Mouse (Mus musculus) kidney, adult 18-20 months (tissue): ENCODE measurements around the gene Nrf1.
A peak's percentile ranks its signal among the peaks of the same experiment; 100 is the strongest.

Source experiments
- DNase-seq: peaks from one replicate; pipeline ENCODE4 v3.0.0; 2021

The Nrf1 gene

GRCm38 (mm10) chr6:30081339-30081738, 33.6 kb downstream of the Nrf1 start:
- DNase-seq: peak; percentile 18

DNA sequence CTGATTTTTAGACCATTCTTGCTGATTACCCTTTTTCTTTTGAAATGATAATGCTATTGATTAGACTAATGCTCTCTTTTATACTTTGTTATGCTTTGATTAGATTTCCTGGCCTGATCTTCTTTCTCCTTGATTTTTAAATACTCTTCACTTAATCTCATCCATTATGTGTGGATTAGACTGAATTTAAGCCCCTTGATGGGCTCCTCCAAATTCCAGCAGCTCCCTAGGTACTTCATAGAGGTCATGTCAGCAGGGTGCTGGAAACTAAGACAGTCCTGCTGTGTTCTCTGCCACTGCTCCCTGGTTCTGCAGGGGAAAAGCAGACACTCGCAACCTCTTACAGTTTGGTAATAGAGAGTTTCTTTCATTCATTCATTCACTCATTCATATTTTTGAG, 35.5 kb downstream of the Nrf1 start:
- no peak for DNase-seq

GRCm38 (mm10) chr6:30085351-30085750, 37.6 kb downstream of the Nrf1 start:
- no peak for DNase-seq

DNA sequence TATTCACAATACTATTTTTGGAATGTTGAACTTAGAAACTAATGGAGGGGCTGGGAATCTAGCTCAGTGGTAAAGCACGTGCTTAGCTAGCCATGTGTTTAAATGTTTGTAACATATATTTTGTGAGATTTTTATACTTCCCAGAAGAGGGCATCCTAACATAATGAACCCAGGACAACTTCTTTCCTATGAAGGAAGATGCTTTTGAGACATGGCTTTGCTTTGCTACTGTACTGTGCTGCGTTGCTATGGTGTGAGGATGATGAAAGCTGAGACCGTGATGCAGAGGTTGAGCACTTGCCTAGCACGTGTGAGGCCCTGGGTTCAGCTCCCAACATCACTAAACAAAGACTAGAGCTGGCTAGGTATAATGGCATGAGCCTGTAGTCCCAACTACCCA, 43.4 kb downstream of the Nrf1 start:
- no peak for DNase-seq

DNA sequence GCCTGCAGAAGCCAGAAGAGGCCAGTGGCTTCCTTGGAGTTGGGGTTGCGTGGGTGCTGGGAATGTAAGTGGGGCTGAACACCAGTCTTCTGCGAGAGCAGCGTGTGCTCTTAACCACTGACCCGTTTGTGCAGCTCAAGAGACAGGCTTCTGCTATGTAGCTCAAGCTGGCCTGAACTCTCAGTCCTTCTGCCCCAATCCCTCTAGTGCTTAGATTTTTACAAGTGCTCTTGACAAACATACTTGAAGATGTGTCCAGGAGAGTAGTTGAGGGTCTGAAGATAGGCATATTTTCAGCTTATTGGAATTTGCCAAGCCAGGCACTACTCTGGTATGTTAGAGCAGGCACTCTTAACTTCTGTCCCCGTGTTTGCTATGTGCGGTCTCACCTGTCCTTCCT, 45.0 kb downstream of the Nrf1 start:
- no peak for DNase-seq

GRCm38 (mm10) chr6:30101773-30102415, 54.1 kb downstream of the Nrf1 start:
- no peak for DNase-seq

- no peak for DNase-seq
These were observed 58.3 kb downstream of the Nrf1 start for GRCm38 (mm10) chr6:30106091-30106490.

DNA sequence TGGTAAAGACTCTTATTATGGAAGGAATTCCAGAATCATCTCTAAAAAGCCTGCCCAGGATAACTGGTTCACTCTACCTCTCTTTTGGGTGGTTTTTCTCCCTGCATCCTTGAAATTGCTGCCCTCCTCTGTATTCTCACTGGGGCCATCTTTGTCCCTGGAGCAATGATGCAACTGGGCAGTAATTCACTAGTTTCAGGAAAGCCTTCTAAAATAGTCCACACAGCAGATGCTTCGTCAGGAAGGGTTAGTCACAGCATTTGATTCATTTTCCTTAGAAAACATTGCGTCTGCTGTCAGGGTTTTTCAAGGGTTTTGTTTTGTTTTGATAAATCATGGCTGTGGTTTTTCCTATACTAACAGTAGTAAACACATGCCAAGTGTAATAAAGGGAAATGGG, 59.7 kb downstream of the Nrf1 start:
- no peak for DNase-seq

- no peak for DNase-seq
These were observed 62.2 kb downstream of the Nrf1 start for GRCm38 (mm10) chr6:30109820-30110502.

- no peak for DNase-seq
These were observed 64.8 kb downstream of the Nrf1 start for GRCm38 (mm10) chr6:30112349-30113132.

GRCm38 (mm10) chr6:30114101-30114500, 66.3 kb downstream of the Nrf1 start:
- DNase-seq: no peak

DNA sequence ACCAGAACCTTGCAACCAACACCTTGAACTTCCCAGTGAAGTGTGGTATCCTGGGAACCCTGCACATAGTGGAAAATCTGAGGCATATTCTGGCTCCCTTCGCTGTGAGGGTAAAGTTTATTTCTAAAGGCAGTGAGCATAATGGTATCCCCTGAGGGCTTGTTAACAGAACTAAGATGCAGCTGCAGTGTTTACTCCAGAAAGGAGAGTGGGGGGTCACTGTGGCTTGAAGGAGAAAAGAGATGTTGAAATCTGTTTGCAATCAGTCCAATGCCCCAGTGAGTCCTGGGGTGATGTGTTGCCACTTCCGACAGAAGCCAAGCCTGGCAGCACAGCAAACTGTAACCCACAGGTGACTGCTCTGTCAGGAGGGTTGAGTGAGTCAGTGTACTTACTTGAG, 73.4 kb downstream of the Nrf1 start:
- no peak for DNase-seq

GRCm38 (mm10) chr6:30121600-30121999, 73.8 kb downstream of the Nrf1 start:
- DNase-seq: no peak

- no peak for DNase-seq
These were observed 75.6 kb downstream of the Nrf1 start for GRCm38 (mm10) chr6:30123391-30123790.

- no peak for DNase-seq
These were observed 78.3 kb downstream of the Nrf1 start for GRCm38 (mm10) chr6:30126060-30126459.

DNA sequence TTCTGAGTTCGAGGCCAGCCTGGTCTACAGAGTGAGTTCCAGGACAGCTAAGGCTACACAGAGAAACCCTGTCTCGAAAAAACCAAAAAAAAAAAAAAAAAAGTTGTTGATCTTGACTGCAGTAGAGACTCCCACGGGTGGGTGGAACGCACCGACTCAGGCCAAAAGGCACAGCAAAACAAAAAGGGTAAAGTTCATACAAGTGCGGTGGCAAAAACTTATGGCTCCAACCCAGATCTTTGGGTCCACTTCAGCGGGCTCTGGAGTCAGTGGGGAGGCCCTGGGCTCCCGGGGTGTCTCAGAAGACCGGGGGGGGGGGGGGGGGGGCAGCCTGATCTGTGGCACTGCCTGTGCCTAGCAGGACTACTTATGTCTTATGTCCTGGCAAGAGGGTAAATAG, 79.0 kb downstream of the Nrf1 start:
- no peak for DNase-seq

DNA sequence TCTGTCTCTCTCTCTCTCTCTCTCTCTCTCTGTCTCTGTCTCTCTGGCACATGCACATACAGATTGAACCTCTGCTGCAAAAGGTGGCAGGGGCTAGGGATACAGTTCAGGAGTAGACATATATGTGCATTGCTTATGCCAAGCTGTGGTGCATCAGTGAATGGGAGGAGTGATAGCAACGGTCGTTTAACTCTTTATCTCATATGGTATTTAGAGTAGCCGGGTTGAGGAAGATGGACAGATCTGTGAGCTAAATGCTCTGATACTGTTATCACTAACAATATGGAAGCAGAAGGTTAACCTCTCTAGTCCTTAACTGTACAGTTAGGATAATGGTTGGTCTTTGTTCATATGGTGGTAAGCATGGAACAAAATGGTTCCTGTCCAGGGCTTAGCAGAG, 84.6 kb downstream of the Nrf1 start:
- no peak for DNase-seq

GRCm38 (mm10) chr6:30135590-30135989, 87.8 kb downstream of the Nrf1 start:
- DNase-seq: no peak

DNA sequence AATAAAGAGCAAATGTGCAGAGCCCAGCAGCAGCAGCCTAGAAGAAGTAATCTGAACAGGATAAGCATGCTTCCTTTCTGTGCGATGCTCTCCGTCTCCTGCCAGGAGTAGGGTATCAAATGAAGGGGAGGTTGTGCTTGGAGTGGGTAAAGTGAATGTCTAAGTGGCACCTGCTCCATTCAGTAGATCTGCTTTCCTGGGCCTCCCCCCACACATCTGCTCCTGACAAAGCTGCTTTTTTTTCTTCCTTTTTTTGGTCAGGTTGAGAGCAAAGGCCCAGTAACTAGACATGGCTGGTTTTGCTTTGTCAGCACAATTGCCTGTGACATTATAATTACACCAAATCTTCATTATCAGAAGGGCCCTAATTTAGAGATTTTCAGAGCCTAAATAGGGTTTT, 89.4 kb downstream of the Nrf1 start:
- DNase-seq: no peak

DNA sequence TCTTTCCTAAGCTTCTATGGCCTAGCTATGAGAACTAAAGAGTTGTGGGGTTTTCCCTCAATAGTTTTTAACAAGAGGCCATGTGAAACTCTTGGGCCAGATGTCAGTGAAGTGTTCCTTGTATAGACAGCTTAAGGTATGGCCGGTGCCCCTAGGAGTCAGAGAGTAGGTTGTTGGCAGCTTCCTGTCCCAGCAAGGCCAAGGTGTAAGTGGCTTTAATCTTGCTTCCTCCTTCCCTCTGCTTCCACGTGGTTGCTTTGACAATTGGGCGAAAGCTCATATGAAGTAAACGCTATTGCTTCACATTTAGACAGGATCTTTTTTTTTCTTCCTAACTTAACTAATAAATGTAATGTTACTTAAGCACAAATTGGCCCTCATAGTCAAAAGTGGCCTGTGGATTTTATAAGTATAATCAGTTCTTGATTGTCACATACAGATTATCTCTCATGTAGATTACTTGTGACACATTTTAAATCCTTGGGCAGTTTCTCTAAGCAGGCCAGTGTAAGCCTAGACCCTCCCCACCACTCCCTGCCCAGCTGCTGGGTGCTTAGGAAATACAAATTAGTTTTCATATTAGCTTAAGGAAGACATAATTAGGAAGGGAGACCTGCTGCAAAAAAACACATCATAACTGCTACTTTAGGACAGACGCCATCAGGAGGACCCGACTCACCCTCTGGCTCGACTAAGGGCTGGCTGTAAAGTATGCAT, 91.7 kb downstream of the Nrf1 start:
- no peak for DNase-seq

DNA sequence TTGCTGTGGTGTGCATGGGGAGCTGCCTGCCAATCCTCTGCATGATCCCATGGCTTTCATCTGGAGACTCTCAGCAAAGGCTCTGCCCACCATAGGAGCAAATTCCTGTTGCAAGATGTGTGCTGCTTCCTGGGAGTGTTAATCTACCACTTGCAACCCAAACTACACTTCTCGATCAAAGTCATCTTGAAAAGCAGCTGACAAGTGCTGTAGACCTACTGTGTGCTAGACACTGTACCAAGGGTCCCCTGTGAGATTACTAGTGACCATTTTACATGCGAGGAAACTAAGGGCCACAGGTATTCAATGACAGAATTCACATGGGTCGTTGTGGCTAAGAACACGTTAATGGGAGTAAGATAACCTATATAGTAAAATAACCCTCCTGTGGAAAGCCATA, 95.5 kb downstream of the Nrf1 start:
- no peak for DNase-seq

DNA sequence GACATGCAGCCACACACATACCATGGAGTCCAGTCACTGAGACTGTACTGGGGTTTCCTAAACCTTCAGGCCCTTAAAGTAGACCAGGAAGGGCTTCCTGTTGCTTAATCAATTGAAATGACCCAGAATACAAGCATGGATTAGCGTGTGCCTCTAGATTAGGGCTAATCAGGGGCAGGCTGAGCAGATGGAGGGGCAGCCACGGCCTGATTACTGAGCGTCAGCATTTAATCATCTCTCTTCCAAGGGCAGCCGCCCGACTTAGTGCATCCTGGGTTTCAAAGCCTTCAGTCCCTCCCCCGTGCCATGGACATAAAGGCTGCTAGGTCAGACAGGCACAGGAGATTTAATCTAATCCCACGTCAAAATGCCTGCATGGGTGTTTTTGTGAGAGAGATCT, 99.3 kb downstream of the Nrf1 start:
- DNase-seq: no peak

GRCm38 (mm10) chr6:30147753-30148152, 100.0 kb downstream of the Nrf1 start:
- no peak for DNase-seq

DNA sequence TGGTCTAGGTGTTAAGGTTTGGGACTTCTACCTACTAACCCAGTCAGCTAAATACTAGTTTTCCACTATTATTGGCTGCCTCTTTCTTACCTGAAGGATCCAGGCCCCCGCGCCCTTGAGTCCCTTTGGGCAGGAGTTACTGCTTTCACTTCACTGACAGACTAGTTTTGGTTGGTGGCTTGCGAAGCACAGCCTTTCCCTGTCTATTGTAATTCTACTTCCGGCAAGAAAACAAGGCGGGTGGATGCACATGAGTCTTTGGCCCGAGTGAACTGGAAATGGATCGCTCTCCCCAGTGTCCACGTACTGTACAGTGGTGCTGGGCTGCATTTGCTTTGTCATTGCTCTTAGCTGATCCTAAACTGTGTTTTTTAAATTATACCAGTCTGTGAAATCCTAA, 102.7 kb downstream of the Nrf1 start:
- DNase-seq: no peak
